Mouse (Mus musculus) embryonic facial prominence, embryonic 14.5 days (tissue): ENCODE results near the gene Nrxn3. TPM values are rescaled to one million over a fixed set of nuclear protein-coding genes. Genes with fewer than 3 reads are reported as not detected.

Experiments used
- ATAC-seq: fragments of 200-750 bp; cut with Nextera tagmentation; 2 replicates; pipeline ENCODE4 v1.8.0; 2017; ENCODE audit warnings: low read depth, moderate number of reproducible peaks, moderate TSS enrichment
- DNase-seq: peaks from one replicate; pipeline ENCODE4 v3.0.0-alpha.2; 2015; ENCODE audit warnings: low spot score
- H3K27ac ChIP-seq: fragments of 300-500 bp; sonication (generic); replicated peaks from 2 replicates; pipeline ENCODE4 v1.5.1; 2014; ENCODE audit warnings: low read depth, mild to moderate bottlenecking, low read length, moderate library complexity
- H3K27me3 ChIP-seq: fragments of 300-500 bp; sonication (generic); replicated peaks from 2 replicates; pipeline ENCODE4 v1.6.1; 2014; ENCODE audit warnings: low read length; ENCODE audit not compliant: control insufficient read depth, insufficient read depth
- H3K36me3 ChIP-seq: fragments of 300-500 bp; sonication (generic); 2 replicates; pipeline ENCODE4 v1.6.1; 2014; ENCODE audit warnings: low read length, mixed read lengths; ENCODE audit not compliant: control insufficient read depth, insufficient read depth
- H3K4me1 ChIP-seq: fragments of 300-500 bp; sonication (generic); 2 replicates; pipeline ENCODE4 v1.6.1; 2014; ENCODE audit warnings: antibody characterized with exemption, low read length; ENCODE audit not compliant: control insufficient read depth, insufficient read depth
- H3K4me2 ChIP-seq: fragments of 300-500 bp; sonication (generic); 2 replicates; pipeline ENCODE4 v1.6.1; 2014; ENCODE audit warnings: low read depth, mild to moderate bottlenecking, low read length, moderate library complexity, mixed read lengths
- H3K4me3 ChIP-seq: fragments of 300-500 bp; sonication (generic); 2 replicates; pipeline ENCODE4 v1.5.1; 2014; ENCODE audit warnings: low read depth, mild to moderate bottlenecking, low read length
- H3K9ac ChIP-seq: fragments of 300-500 bp; sonication (generic); 2 replicates; pipeline ENCODE4 v1.6.1; 2014; ENCODE audit warnings: low read depth, mild to moderate bottlenecking, low read length, moderate library complexity, mixed read lengths
- H3K9me3 ChIP-seq: fragments of 300-500 bp; sonication (generic); 2 replicates; pipeline ENCODE4 v1.6.1; 2016; ENCODE audit warnings: low read length; ENCODE audit not compliant: control insufficient read depth
- WGBS: fragments of 180-500 bp; shearing (Covaris S2); extraction: QIAGEN DNeasy Blood & Tissue Kit; methylation state at CpG from one replicate; pipeline ENCODE4 v1.1.7; 2014; 5-methylcytosine and 5-hydroxymethylcytosine counted together
- polyA plus RNA-seq: library from polyadenylated mRNA; unstranded; fragments of >200 nt; fragmentation: Nextera tagmentation; extraction: Ambion mirVana; gene quantifications from 2 replicates; pipeline ENCODE4 v1.2.1, GENCODE M21; 2014

Gene Nrxn3
- polyA plus RNA-seq, 1 experiment from 2014 or later = 2.6 TPM

DNA sequence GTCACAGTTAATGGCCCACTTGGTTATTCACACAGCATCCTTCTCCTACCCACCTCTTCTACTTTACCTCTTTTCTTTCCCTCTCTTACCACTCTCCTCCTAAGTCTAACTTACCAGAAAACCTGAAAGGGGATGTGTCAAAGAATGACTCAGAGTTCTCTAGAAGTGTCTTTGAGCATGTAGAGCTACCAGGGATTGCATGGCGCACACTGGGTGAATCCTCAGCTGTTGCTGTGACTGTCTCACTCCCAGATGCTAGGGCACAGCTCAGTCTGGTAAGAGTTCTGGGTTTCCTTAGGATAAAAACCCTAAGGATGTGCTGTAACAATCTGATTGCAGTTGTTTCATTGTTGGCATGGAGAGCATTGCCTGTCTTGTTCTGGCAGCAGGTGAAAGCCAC is 108.2 kb downstream of the Nrxn3 start:
- no peaks in the 10 kb centered on the region for H3K4me1 ChIP-seq
- no peak overlapping the region for H3K9ac ChIP-seq
- no peak for ATAC-seq
- H3K4me3 ChIP-seq = no peak overlapping the region
- H3K9me3 ChIP-seq = no peaks in the 10 kb centered on the region
- no peaks in the 10 kb centered on the region for H3K36me3 ChIP-seq
- 96% methylated on average over 1 of the region's 1 CpGs for WGBS
- H3K27ac ChIP-seq = no peak overlapping the region
- no peaks in the 10 kb centered on the region for H3K27me3 ChIP-seq
- no peak overlapping the region for H3K4me2 ChIP-seq
- no peak for DNase-seq

DNA sequence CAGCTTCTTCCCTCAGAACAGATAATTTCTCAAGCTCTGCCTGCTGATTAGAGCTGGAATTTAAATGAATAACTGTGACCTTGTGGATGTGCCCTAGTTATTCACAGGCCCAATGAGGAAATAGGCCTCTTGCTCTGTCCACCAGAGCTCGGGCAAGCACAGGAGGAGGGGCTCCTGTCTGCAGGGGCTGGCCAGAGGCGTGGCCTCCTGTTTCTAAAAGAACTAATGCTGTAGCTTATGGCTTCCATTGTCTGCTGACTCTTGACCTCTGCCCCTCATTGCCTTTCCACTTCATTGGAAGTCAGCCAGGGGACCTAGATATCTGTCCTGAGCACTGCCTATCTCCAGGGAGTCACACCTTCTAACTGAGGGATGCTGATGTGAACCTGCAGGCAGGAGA is 113.1 kb downstream of the Nrxn3 start:
- no peaks in the 10 kb centered on the region for H3K36me3 ChIP-seq
- H3K4me2 ChIP-seq = no peak overlapping the region
- H3K4me3 ChIP-seq = no peak overlapping the region
- DNase-seq (no peak), ATAC-seq (no peak)
- no peak overlapping the region for H3K27ac ChIP-seq
- H3K27me3 ChIP-seq = no peaks in the 10 kb centered on the region
- no peaks in the 10 kb centered on the region for H3K4me1 ChIP-seq
- H3K9ac ChIP-seq = no peak overlapping the region
- WGBS = 25% methylated on average over 2 of the region's 2 CpGs
- no peaks in the 10 kb centered on the region for H3K9me3 ChIP-seq

DNA sequence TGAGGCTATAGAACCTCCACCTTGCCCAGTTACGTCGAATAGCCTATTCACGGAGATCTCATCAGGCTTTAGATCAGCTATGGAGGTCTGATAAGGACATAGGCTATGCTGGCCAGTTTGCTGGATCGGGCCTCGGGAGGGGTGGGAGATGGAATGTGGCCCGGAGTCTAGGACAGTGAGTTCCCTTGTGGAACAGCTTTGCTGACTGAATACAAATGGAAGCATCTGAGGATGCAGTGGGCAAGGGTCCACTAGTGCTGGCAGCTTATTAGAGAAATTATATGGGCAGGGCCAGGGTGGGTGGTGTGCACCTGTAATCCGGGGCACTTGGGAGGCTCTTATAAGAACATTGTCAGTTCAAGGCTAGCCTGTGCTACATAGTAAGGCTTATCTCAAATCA is 117.0 kb downstream of the Nrxn3 start:
- Histone ChIP-seq H3K4me1 (no peaks in the 10 kb centered on the region), H3K9me3 (no peaks in the 10 kb centered on the region), H3K36me3 (no peaks in the 10 kb centered on the region), H3K4me3 (no peak overlapping the region), H3K9ac (no peak overlapping the region), H3K27me3 (no peaks in the 10 kb centered on the region), H3K4me2 (no peak overlapping the region), H3K27ac (no peak overlapping the region)
- 89% methylated on average over 7 of the region's 7 CpGs for WGBS
- ATAC-seq (no peak), DNase-seq (no peak)

DNA sequence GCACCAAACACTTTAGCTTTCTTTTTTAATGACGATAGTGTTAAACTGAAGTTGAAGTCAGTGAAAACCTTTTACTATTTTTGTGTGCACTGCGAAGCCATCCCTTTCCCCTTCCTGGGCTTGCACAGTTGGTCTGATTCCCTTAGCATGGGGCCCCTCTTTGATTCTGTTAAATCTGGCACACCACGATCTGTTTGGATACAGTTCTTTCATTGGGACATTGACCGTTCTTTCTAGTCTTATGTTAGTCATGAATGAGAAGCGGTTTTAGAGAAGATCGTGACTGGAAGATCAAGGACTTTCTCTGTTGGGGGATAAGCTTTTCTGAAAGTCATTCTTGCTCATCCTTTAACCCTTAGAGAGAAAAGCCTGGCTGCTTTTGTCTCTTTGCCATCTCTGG is 118.7 kb downstream of the Nrxn3 start:
- H3K9ac ChIP-seq = no peak overlapping the region
- H3K36me3 ChIP-seq = no peaks in the 10 kb centered on the region
- H3K4me2 ChIP-seq = no peak overlapping the region
- DNase-seq = no peak
- no peak overlapping the region for H3K27ac ChIP-seq
- no peaks in the 10 kb centered on the region for H3K27me3 ChIP-seq
- no peaks in the 10 kb centered on the region for H3K9me3 ChIP-seq
- ATAC-seq = no peak
- no peak overlapping the region for H3K4me3 ChIP-seq
- no peaks in the 10 kb centered on the region for H3K4me1 ChIP-seq
- WGBS = 87% methylated on average over 6 of the region's 6 CpGs

DNA sequence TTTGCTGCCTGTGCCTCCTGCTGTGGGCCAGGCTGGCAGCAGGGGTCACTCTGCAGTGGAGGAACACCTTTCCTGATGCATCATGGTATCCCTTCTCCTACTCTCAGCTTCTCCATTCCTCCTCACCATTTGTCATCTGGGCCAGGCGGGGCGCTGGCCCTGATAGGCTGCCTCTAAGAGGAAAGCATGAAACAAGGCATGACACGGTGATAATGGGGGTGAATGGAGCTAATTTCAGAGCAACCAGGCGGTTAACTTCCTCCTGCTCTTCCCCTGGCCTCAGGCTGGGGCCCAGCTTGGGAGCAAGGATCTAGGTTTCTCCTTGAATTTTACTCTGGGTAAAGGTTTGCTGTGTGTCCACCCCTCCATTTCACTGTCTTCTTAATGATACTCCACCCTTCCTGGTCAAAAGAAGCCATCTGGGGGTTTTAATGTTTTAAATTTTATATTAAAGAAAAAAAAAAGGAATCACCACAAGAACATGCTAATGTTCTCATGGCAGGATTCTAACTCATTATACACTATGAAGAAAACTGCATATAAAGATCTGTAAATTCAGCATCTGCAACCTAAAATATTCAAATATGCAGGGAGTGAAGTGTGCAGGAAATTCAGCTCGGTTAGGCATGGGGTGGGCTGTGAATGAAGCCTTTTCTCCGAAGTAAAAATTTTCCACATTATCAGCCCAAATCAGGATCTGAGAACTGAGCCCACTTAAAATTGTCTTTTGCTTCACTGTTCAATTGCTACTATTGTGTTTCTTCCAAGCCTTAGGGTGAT is 127.9 kb downstream of the Nrxn3 start:
- DNase-seq = no peak
- 33% methylated on average over 6 of the region's 6 CpGs for WGBS
- ATAC-seq = no peak

DNA sequence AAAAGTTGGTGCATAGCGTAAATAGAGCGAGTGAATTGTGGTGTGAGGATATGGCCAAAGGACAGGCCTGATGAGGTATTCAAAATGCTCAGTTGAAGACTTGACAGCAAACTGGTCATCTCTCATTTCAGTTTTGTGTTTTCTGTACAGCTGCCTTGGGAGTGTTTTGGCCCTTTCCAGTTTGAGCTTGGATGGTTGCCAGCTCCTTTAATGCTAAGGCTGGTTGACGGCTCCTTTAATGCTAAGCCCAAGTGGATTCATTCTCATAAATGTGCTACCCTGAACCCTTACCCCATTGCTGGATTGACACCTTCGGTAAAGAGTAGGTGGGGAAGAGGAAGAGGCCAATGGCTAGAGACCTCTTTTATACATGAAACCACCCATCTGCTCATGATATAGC is 131.4 kb downstream of the Nrxn3 start:
- Histone ChIP-seq H3K9me3 (no peaks in the 10 kb centered on the region), H3K27ac (no peak overlapping the region), H3K9ac (no peak overlapping the region), H3K4me2 (no peak overlapping the region), H3K27me3 (no peaks in the 10 kb centered on the region), H3K4me1 (no peaks in the 10 kb centered on the region), H3K36me3 (no peaks in the 10 kb centered on the region), H3K4me3 (no peak overlapping the region)
- ATAC-seq (0 out of 2 replicates have a peak, but pooled peaks have one; percentile 22), DNase-seq (peak; percentile 22)
- WGBS = 75% methylated on average over 4 of the region's 4 CpGs

More for the DNA sequence above, 127.9 kb downstream of the Nrxn3 start:
- Histone ChIP-seq H3K4me1 (no peaks in the 10 kb centered on the region), H3K36me3 (no peaks in the 10 kb centered on the region), H3K27ac (no peak overlapping the region), H3K27me3 (no peaks in the 10 kb centered on the region), H3K9ac (no peak overlapping the region), H3K4me2 (no peak overlapping the region), H3K4me3 (no peak overlapping the region), H3K9me3 (no peaks in the 10 kb centered on the region)

DNA sequence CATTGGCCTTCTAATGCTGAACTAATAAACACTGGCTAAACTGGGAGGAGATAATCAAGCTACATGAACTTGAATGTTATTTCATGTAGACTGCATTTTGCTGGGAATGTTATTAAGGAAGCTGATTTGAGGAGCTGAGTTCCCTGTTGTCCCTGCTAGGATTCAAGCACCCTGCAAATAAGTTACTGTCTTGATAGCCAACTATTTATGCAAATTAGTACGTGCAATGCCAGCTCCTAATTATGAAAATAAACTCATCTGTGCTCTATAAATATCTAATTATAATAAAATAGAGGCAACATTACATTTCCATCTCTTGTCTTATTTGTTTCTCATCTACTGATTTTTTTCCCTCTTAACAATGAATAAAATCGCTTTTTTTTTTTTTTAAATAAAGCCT is 135.0 kb downstream of the Nrxn3 start:
- no peaks in the 10 kb centered on the region for H3K27me3 ChIP-seq
- H3K36me3 ChIP-seq = no peaks in the 10 kb centered on the region
- H3K4me2 ChIP-seq = no peak overlapping the region
- DNase-seq (no peak), ATAC-seq (no peak)
- H3K27ac ChIP-seq = no peak overlapping the region
- H3K9ac ChIP-seq = no peak overlapping the region
- no peak overlapping the region for H3K4me3 ChIP-seq
- H3K9me3 ChIP-seq = no peaks in the 10 kb centered on the region
- 79% methylated on average over 2 of the region's 2 CpGs for WGBS
- H3K4me1 ChIP-seq = no peaks in the 10 kb centered on the region

DNA sequence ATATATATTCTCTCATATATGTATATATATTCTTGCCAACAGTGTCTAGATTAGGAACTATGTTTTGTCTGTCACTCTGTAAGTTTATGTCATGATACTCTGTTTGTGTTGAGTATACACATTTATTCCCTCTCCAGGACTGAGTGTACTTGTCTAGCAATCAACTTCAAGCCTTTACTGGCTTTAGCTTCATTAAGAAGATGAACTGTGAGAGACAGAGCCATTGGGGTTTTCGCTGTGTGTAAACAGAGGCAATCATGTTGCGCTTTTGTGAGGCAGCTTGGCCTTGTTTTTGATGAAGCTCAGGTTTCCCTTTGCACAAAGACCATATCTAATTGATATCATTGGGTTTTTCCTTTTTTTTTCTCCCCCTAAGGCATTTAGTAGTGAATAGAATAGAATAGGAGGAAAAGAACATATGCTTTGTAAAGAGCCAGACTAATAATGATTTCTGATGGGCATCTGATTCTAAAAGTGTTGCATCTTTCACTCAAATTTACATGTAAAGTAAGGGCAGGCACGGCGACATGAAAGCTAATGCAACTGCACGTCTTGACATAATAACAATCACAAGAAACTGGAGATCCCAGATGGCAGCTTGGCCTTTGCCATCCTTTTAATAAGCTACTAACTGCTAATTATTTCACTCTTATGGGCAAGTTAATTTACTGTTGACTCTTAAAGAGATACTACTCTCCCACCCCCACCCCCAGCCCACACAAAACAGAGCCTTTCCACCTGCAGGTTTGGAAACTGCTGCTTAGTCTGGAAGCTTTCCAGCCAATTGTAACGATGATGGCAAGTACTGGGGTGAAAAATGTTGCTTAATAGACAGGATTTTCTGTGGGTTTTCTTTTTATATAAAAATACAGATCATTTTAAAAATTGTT is 137.0 kb downstream of the Nrxn3 start:
- peak; percentile 25 for DNase-seq
- no peak overlapping the region for H3K27ac ChIP-seq
- H3K9me3 ChIP-seq = no peaks in the 10 kb centered on the region
- no peak overlapping the region for H3K4me2 ChIP-seq
- no peaks in the 10 kb centered on the region for H3K4me1 ChIP-seq
- no peak overlapping the region for H3K4me3 ChIP-seq
- ATAC-seq = no peak
- no peaks in the 10 kb centered on the region for H3K27me3 ChIP-seq
- no peak overlapping the region for H3K9ac ChIP-seq
- no peaks in the 10 kb centered on the region for H3K36me3 ChIP-seq
- WGBS = 42% methylated on average over 6 of the region's 6 CpGs
